Mouse (Mus musculus): ENCODE measurements around the gene Sim2. TPM values are rescaled to one million over a fixed set of nuclear protein-coding genes. Genes with fewer than 3 reads are reported as not detected.
A peak's percentile ranks its signal among the peaks of the same experiment; 100 is the strongest.

Gene Sim2
- total RNA-seq, 2 experiments from 2014 or later, result 15.0 to 17.9 TPM

- H3K4me3 ChIP-seq, result no peak overlapping the region
- no peak overlapping the region for H3K27ac ChIP-seq
- DNase-seq, result no peak
- intact Hi-C loops (cut with DNase I), result no loop called here
- TF ChIP-seq CTCF (IDR thresholded peaks at IDR 0.05), result no peak
These were observed 7.9 kb downstream of the Sim2 start for GRCm38 (mm10) chr16:94092511-94093150.

GRCm38 (mm10) chr16:94093151-94093863 lies 8.6 kb downstream of the Sim2 start:
- intact Hi-C loops (cut with DNase I), result no loop called here
- no peak for TF ChIP-seq CTCF (IDR thresholded peaks at IDR 0.05)
- no peak for DNase-seq
- Histone ChIP-seq H3K27ac (no peak overlapping the region), H3K4me3 (no peak overlapping the region)

GRCm38 (mm10) chr16:94094251-94095108 lies 9.7 kb downstream of the Sim2 start:
- no peak overlapping the region for H3K27ac ChIP-seq
- intact Hi-C loops (cut with DNase I), result no loop called here
- no peak for TF ChIP-seq CTCF (IDR thresholded peaks at IDR 0.05)
- H3K4me3 ChIP-seq, result peak overlapping the region; percentile 34
- DNase-seq, result no peak

- no peak overlapping the region for H3K27ac ChIP-seq
- intact Hi-C loops (cut with DNase I), result no loop called here
- no peak for TF ChIP-seq CTCF (IDR thresholded peaks at IDR 0.05)
- DNase-seq, result no peak
- peak overlapping the region; percentile 34 for H3K4me3 ChIP-seq
These were observed 10.5 kb downstream of the Sim2 start for GRCm38 (mm10) chr16:94095109-94095822.

- no peak for DNase-seq
- intact Hi-C loops (cut with DNase I), result no loop called here
- Histone ChIP-seq H3K27ac (no peak overlapping the region), H3K4me3 (no peak overlapping the region)
- TF ChIP-seq CTCF (IDR thresholded peaks at IDR 0.05), result no peak
These were observed 11.7 kb downstream of the Sim2 start for GRCm38 (mm10) chr16:94096479-94096878.

GRCm38 (mm10) chr16:94097724-94098455 lies 13.2 kb downstream of the Sim2 start:
- no peak for DNase-seq
- intact Hi-C loops (cut with DNase I), result no loop called here
- Histone ChIP-seq H3K27ac (no peak overlapping the region), H3K4me3 (no peak overlapping the region)
- no peak for TF ChIP-seq CTCF (IDR thresholded peaks at IDR 0.05)

GRCm38 (mm10) chr16:94113160-94113559 lies 28.4 kb downstream of the Sim2 start:
- Histone ChIP-seq H3K27ac (no peak overlapping the region), H3K4me3 (no peak overlapping the region)
- intact Hi-C loops (cut with DNase I), result no loop called here
- no peak for DNase-seq
- no peak for TF ChIP-seq CTCF (IDR thresholded peaks at IDR 0.05)

GRCm38 (mm10) chr16:94114693-94115092 lies 30.0 kb downstream of the Sim2 start:
- Histone ChIP-seq H3K4me3 (no peak overlapping the region), H3K27ac (no peak overlapping the region)
- intact Hi-C loops (cut with DNase I), result no loop called here
- DNase-seq, result no peak
- no peak for TF ChIP-seq CTCF (IDR thresholded peaks at IDR 0.05)

- no peak for DNase-seq
- no peak for TF ChIP-seq CTCF (IDR thresholded peaks at IDR 0.05)
- intact Hi-C loops (cut with DNase I), result no loop called here
- no peak overlapping the region for H3K27ac ChIP-seq
- no peak overlapping the region for H3K4me3 ChIP-seq
These were observed 32.6 kb downstream of the Sim2 start for GRCm38 (mm10) chr16:94117333-94117732.

- intact Hi-C loops (cut with DNase I), result no loop called here
- no peak for DNase-seq
- no peak overlapping the region for H3K27ac ChIP-seq
- no peak overlapping the region for H3K4me3 ChIP-seq
- no peak for TF ChIP-seq CTCF (IDR thresholded peaks at IDR 0.05)
These were observed 33.7 kb downstream of the Sim2 start for GRCm38 (mm10) chr16:94118394-94118793.

- Histone ChIP-seq H3K27ac (no peak overlapping the region), H3K4me3 (no peak overlapping the region)
- intact Hi-C loops (cut with DNase I), result no loop called here
- no peak for TF ChIP-seq CTCF (IDR thresholded peaks at IDR 0.05)
- DNase-seq, result no peak
These were observed 37.6 kb downstream of the Sim2 start for GRCm38 (mm10) chr16:94122347-94122746.

GRCm38 (mm10) chr16:94123247-94123646 lies 38.5 kb downstream of the Sim2 start:
- intact Hi-C loops (cut with DNase I), result no loop called here
- no peak for TF ChIP-seq CTCF (IDR thresholded peaks at IDR 0.05)
- no peak overlapping the region for H3K4me3 ChIP-seq
- H3K27ac ChIP-seq, result no peak overlapping the region
- DNase-seq, result peak; percentile 70
